Mouse (Mus musculus) kidney, adult 2 months (tissue): ENCODE data around the gene Gm45713.

ENCODE experiments used
- CTCF ChIP-seq: fragments of 200-500 bp; conservative IDR thresholded peaks from 2 replicates; pipeline ENCODE4 v1.5.1; 2011; ENCODE audit warnings: low read depth, mild to moderate bottlenecking, control low read depth, low read length, moderate library complexity, mixed read lengths; ENCODE audit not compliant: insufficient read depth, insufficient read length
- POLR2A ChIP-seq: fragments of 200-500 bp; IDR thresholded peaks from one replicate; pipeline ENCODE4 v1.6.1; 2011; ENCODE audit warnings: low read depth, low read length, control low read depth

DNA sequence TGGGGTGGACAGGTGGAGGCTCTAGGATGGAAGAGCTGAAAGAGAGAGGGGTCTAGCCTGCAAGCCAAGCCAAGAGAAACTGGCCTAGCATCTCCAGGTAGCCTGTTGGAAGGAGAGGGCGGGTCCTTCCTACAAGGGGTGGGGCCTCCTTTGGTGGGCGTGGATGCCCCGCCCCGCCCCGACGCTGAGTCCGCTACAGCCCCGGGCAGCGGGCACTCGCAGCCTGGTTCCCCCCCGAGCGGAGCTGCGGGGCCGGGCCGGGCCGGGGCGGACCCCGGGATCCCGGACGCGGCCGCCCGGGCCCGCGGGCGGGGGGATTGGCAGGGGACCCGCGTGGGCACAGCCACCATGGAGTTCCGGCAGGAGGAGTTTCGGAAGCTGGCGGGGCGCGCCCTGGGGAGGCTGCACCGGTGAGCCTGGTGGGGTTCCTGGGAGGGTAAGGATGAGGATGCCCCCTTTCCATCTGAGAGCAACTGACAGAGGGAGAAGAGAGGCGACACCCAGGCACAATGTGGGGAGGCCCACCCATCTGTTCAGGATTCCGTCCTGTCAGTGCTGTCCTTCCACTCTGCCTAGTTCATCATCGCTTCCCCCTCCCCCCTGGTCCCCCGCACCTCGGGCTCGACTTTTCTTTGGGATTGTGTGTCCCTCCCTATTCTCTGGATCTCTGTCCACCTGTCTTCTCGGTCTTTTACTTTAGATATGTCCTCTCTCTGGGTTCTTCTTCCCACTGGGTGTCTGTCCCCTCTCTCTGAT, 27.9 kb upstream of the Gm45713 start, which contains the start of gene Slc17a7:
- TF ChIP-seq CTCF (no peak), POLR2A (no peak)
